Mouse (Mus musculus): ENCODE data around the gene Dgkh. TPM values are rescaled to one million over a fixed set of nuclear protein-coding genes. Genes with fewer than 3 reads are reported as not detected.

Gene Dgkh
- polyA plus RNA-seq, 1 experiment from 2014 or later: 1.2 TPM

GRCm38 (mm10) chr14:78651696-78652095, 80.9 kb downstream of the Dgkh start:
- no peak for ATAC-seq (ENCODE audit: extremely low read depth, insufficient number of reproducible peaks, low FRiP score, low TSS enrichment)
- WGBS: 76% methylated on average over 7 of the region's 7 CpGs

DNA sequence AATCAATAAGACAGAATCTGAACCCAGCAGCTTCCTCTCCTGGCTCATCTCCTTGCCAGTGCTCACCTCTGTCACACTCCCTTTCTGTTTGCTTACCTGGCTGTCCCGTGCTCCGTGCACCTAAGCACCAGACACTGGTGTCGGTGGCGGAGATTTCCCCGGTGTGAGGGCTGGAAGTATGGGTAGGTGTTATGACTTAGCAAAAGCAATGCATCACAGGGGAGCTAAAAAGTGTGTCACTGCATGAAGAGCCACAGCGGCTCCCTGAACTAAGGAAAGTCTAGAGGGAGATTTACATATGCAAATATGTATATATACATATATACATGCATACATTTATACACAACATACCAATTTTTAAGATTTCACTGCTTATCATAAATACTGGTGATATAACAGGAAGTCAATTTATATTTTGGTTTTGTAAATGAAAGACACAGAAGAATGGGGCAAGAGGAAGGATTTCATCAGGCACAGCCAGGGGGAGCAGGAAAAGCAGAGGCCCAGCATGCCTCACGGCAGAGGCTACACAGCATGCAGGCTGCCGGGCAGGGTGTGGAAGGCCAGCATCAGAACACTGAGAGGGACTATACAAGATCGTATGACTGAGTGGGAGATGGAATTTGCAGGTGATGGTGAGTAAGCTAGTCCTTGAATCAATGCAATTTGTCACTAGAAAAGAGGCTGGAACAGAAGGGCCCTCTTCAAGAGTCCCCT, 82.0 kb downstream of the Dgkh start:
- Histone ChIP-seq H3K27ac (replicated peaks) (no peak overlapping the region), H3K27me3 (replicated peaks) (no peaks in the 10 kb centered on the region), H3K9me3 (no peaks in the 10 kb centered on the region), H3K4me2 (no peak overlapping the region), H3K4me3 (no peak overlapping the region), H3K4me1 (peaks cover 7% of the 10 kb centered on the region; the same call in 1 of the 2 replicates), H3K36me3 (peaks cover 3% of the 10 kb centered on the region; the same call in 1 of the 2 replicates), H3K9ac (no peak overlapping the region)
- no peak for ATAC-seq (ENCODE audit: extremely low read depth, insufficient number of reproducible peaks, low FRiP score, low TSS enrichment)
- 74% methylated on average over 9 of the region's 9 CpGs for WGBS

More at GRCm38 (mm10) chr14:78651696-78652095, 80.9 kb downstream of the Dgkh start:
- H3K9me3 ChIP-seq: no peaks in the 10 kb centered on the region
- no peaks in the 10 kb centered on the region for H3K27me3 ChIP-seq (replicated peaks)
- no peak overlapping the region for H3K4me2 ChIP-seq
- H3K4me3 ChIP-seq: no peak overlapping the region
- H3K4me1 ChIP-seq: peaks cover 7% of the 10 kb centered on the region; the same call in 1 of the 2 replicates
- H3K9ac ChIP-seq: no peak overlapping the region
- peaks cover 3% of the 10 kb centered on the region; the same call in 1 of the 2 replicates for H3K36me3 ChIP-seq
- H3K27ac ChIP-seq (replicated peaks): no peak overlapping the region

DNA sequence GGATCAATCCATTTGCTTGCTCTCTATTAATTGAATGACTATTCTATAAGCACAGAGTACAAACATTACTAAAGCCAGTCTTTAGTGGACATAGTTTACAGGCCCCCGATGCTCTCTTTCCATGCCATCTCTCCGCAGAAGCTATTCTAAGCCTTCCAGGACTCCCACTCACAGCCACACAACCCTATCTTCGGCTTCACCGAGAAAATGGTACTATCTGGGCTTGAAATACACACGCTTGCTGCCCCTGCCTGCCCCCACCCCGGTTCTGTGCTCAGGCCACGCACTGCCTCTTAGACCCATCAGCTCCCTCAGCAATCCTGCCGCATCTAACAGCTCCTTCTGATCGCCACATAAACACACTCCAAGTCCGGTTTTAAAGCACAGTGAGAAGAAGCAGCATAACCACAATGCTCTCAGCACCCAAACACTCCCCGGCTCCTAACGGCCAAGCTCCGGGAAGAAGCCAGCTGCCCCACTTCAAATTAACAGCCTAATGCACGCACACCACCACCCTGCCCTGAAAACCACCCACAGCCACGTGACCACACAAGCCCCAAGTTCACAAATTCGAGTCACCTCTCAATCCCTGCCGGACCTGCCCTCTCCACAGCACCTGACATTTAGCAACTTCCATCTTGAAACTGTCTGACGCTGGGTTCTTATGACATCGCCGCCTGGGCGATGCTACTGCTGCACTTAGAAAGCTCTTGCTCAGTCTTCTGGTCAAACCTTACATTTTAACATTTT, 82.9 kb downstream of the Dgkh start:
- no peaks in the 10 kb centered on the region for H3K9me3 ChIP-seq
- no peak for ATAC-seq (ENCODE audit: extremely low read depth, insufficient number of reproducible peaks, low FRiP score, low TSS enrichment)
- H3K27me3 ChIP-seq (replicated peaks): no peaks in the 10 kb centered on the region
- WGBS: 72% methylated on average over 21 of the region's 21 CpGs
- H3K4me3 ChIP-seq: no peak overlapping the region
- no peak overlapping the region for H3K4me2 ChIP-seq
- H3K27ac ChIP-seq (replicated peaks): no peak overlapping the region
- H3K36me3 ChIP-seq: peaks cover 3% of the 10 kb centered on the region; the same call in 1 of the 2 replicates
- no peak overlapping the region for H3K9ac ChIP-seq
- peaks cover 7% of the 10 kb centered on the region; the same call in 1 of the 2 replicates for H3K4me1 ChIP-seq

DNA sequence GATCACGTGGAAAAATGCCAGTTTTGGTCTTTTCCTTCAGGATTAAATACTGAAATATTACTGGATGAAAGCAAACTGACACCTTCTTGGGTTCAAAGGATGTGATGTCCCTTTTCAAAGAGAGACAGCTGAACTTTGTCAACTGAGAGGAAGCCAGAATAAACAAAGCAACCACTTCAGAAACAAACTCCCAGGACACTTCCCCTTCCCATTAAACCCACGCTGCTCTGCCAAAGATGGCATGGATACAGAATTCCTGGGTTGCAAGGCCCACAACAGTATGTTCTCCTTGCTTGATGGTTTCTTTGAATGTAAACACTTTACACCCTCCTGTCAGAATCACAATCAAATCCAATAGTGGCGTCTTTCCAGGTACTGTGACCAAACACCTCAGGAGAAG, 87.0 kb downstream of the Dgkh start:
- Histone ChIP-seq H3K27ac (replicated peaks) (no peak overlapping the region), H3K4me2 (no peak overlapping the region), H3K36me3 (no peaks in the 10 kb centered on the region), H3K4me3 (no peak overlapping the region), H3K4me1 (peaks cover 13% of the 10 kb centered on the region), H3K9ac (no peak overlapping the region), H3K27me3 (replicated peaks) (no peaks in the 10 kb centered on the region), H3K9me3 (no peaks in the 10 kb centered on the region)
- no peak for ATAC-seq (ENCODE audit: extremely low read depth, insufficient number of reproducible peaks, low FRiP score, low TSS enrichment)
- WGBS: 71% methylated on average over 3 of the region's 3 CpGs

DNA sequence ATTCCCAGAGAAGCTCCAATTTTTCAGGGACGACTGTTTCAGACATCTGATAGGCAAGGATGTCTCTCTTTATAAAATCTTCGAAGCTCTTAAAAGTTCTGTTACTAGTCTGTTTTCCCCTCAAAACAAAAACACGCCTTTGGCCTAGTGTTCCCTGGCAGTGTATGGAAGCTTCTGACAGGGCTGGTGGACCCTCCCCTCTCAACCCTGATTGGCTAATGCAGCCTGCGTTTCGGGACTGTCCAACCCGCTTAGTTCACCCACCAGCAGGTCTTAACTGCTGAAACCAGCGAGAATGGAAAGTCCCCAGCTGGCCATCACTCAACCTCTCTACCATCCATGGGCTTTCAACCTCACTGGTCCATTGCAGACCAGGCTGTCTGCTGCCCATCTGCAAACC, 91.3 kb downstream of the Dgkh start:
- Histone ChIP-seq H3K9me3 (no peaks in the 10 kb centered on the region), H3K27ac (replicated peaks) (no peak overlapping the region), H3K4me2 (no peak overlapping the region), H3K27me3 (replicated peaks) (no peaks in the 10 kb centered on the region), H3K4me1 (peaks cover 21% of the 10 kb centered on the region), H3K9ac (no peak overlapping the region), H3K4me3 (no peak overlapping the region), H3K36me3 (no peaks in the 10 kb centered on the region)
- no peak for ATAC-seq (ENCODE audit: extremely low read depth, insufficient number of reproducible peaks, low FRiP score, low TSS enrichment)
- 33% methylated on average over 7 of the region's 7 CpGs for WGBS

- WGBS: 64% methylated on average over 5 of the region's 5 CpGs
- no peaks in the 10 kb centered on the region for H3K36me3 ChIP-seq
- H3K4me2 ChIP-seq: no peak overlapping the region
- no peak overlapping the region for H3K4me3 ChIP-seq
- H3K9ac ChIP-seq: no peak overlapping the region
- no peaks in the 10 kb centered on the region for H3K9me3 ChIP-seq
- no peaks in the 10 kb centered on the region for H3K27me3 ChIP-seq (replicated peaks)
- H3K27ac ChIP-seq (replicated peaks): no peak overlapping the region
- ATAC-seq (ENCODE audit: extremely low read depth, insufficient number of reproducible peaks, low FRiP score, low TSS enrichment): no peak
- peaks cover 21% of the 10 kb centered on the region for H3K4me1 ChIP-seq
These were observed 92.9 kb downstream of the Dgkh start for GRCm38 (mm10) chr14:78639691-78640090.

DNA sequence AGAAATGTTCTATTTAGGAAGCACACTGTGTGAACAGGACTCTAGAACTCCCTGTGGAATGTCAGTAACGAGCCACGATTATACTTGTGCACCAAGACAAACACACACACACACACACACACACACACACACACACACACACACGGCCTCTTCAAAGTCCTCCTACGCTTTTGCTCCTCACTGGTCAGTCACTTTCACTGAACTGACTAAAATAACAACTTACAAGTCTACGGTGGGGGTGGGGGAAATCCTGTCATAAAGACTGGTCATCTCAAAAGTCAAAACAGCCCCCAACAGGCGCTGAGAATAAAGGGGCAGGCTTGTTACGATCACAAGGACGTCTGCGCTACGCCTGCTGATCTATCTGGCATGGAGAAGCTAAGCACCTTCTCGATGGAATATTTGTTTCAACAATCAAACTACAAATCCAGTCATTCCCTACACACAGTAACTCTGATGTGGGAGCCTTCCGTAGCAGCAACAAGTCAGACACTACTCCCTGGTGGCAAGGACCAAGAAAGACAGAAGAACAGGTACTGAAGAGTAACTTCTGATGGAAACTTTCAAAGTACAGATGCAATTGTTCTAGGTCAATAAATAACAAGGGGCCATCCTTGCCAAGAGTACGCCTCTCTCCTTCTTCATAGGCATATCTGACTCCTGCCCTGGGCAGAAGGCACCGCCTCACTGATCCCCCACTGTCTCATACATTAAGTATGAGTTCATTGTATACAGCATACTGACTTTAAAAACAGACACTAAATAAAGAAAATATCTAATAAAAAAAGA, 96.8 kb downstream of the Dgkh start:
- WGBS: 76% methylated on average over 14 of the region's 14 CpGs
- Histone ChIP-seq H3K36me3 (no peaks in the 10 kb centered on the region), H3K9ac (no peak overlapping the region), H3K4me2 (no peak overlapping the region), H3K27ac (replicated peaks) (no peak overlapping the region), H3K4me3 (no peak overlapping the region), H3K4me1 (peaks cover 17% of the 10 kb centered on the region), H3K9me3 (no peaks in the 10 kb centered on the region), H3K27me3 (replicated peaks) (no peaks in the 10 kb centered on the region)
- ATAC-seq (ENCODE audit: extremely low read depth, insufficient number of reproducible peaks, low FRiP score, low TSS enrichment): no peak

- Histone ChIP-seq H3K36me3 (no peaks in the 10 kb centered on the region), H3K9ac (no peak overlapping the region), H3K9me3 (no peaks in the 10 kb centered on the region), H3K4me3 (no peak overlapping the region), H3K4me1 (peaks cover 13% of the 10 kb centered on the region), H3K4me2 (no peak overlapping the region), H3K27me3 (replicated peaks) (no peaks in the 10 kb centered on the region), H3K27ac (replicated peaks) (no peak overlapping the region)
- ATAC-seq (ENCODE audit: extremely low read depth, insufficient number of reproducible peaks, low FRiP score, low TSS enrichment): no peak
- WGBS: 88% methylated on average over 6 of the region's 6 CpGs
These were observed 99.8 kb downstream of the Dgkh start for GRCm38 (mm10) chr14:78632747-78633146.

GRCm38 (mm10) chr14:78630923-78631875, 101.4 kb downstream of the Dgkh start:
- H3K9ac ChIP-seq: no peak overlapping the region
- no peak overlapping the region for H3K4me2 ChIP-seq
- H3K27me3 ChIP-seq (replicated peaks): no peaks in the 10 kb centered on the region
- H3K9me3 ChIP-seq: no peaks in the 10 kb centered on the region
- no peak overlapping the region for H3K4me3 ChIP-seq
- H3K4me1 ChIP-seq: peaks cover 5% of the 10 kb centered on the region; the same call in 1 of the 2 replicates
- ATAC-seq (ENCODE audit: extremely low read depth, insufficient number of reproducible peaks, low FRiP score, low TSS enrichment): no peak
- H3K36me3 ChIP-seq: no peaks in the 10 kb centered on the region
- H3K27ac ChIP-seq (replicated peaks): no peak overlapping the region
- 73% methylated on average over 4 of the region's 4 CpGs for WGBS

DNA sequence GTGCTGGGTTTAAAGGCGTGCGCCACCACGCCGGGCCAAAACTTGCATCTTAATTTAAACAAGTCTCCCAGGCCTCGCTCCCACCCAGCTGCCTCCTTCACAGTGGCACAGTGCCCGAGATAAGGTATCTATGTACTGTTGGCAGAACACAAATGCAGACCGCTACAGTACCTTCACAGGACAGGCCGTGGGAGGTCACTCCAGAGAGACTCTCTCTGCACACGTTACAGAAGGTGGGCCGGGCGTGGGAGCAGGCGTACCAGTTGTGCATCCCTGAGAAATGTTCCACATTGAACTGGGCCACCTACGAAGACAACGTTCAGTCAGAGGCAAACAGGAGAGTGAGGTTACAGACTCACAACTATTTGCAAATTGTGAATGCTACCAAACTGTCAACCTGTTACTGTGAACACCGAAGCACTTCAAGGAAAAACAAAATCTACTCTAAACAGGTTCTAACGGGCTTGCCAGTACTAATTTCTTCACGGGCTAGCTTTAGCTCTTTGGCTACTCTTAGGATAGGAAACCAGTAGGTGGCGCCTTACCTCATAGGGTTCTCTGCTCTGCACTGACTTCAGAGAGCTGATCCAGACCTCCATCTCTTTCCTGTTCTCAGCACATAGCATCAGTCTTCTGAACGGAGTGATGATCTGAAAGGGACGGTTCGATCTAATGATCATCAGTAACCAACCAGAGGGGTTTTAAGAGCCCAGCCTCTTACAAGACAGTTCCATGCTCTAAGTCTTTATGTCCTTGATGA, 104.9 kb downstream of the Dgkh start:
- peaks cover 5% of the 10 kb centered on the region; the same call in 1 of the 2 replicates for H3K4me1 ChIP-seq
- no peak for ATAC-seq (ENCODE audit: extremely low read depth, insufficient number of reproducible peaks, low FRiP score, low TSS enrichment)
- WGBS: 74% methylated on average over 21 of the region's 21 CpGs

More for the DNA sequence above, 104.9 kb downstream of the Dgkh start:
- H3K9ac ChIP-seq: no peak overlapping the region
- H3K9me3 ChIP-seq: no peaks in the 10 kb centered on the region
- H3K4me3 ChIP-seq: no peak overlapping the region
- H3K4me2 ChIP-seq: no peak overlapping the region
- no peak overlapping the region for H3K27ac ChIP-seq (replicated peaks)
- no peaks in the 10 kb centered on the region for H3K27me3 ChIP-seq (replicated peaks)
- H3K36me3 ChIP-seq: peaks cover 11% of the 10 kb centered on the region
